Mouse (Mus musculus) heart, postnatal 0 days (tissue): ENCODE measurements around the gene Emilin2. TPM values are rescaled to one million over a fixed set of nuclear protein-coding genes. Genes with fewer than 3 reads are reported as not detected.

Experiments used
- ATAC-seq: fragments of 200-750 bp; cut with Nextera tagmentation; 2 replicates; pipeline ENCODE4 v1.8.0; 2017; ENCODE audit warnings: low read depth, moderate number of reproducible peaks, moderate library complexity; ENCODE audit not compliant: insufficient read depth
- DNase-seq: peaks from one replicate; pipeline ENCODE4 v3.0.0-alpha.2; 2016; ENCODE audit warnings: low spot score
- H3K27ac ChIP-seq: fragments of 300-500 bp; sonication (generic); 2 replicates; pipeline ENCODE4 v1.5.1; 2014; ENCODE audit warnings: low read depth, mild to moderate bottlenecking
- H3K27me3 ChIP-seq: fragments of 300-500 bp; sonication (generic); 2 replicates; pipeline ENCODE4 v1.6.1; 2014; ENCODE audit warnings: low read length, mixed read lengths; ENCODE audit not compliant: control insufficient read depth, insufficient read depth
- H3K36me3 ChIP-seq: fragments of 300-500 bp; sonication (generic); replicated peaks from 2 replicates; pipeline ENCODE4 v1.6.1; 2014; ENCODE audit warnings: low read length, mixed read lengths; ENCODE audit not compliant: control insufficient read depth, insufficient read depth
- H3K4me1 ChIP-seq: fragments of 300-500 bp; sonication (generic); 2 replicates; pipeline ENCODE4 v1.6.1; 2014; ENCODE audit warnings: antibody characterized with exemption; ENCODE audit not compliant: control insufficient read depth, insufficient read depth
- H3K4me2 ChIP-seq: fragments of 300-500 bp; sonication (generic); 2 replicates; pipeline ENCODE4 v1.6.1; 2014; ENCODE audit warnings: low read depth, mild to moderate bottlenecking, low read length, moderate library complexity
- H3K4me3 ChIP-seq: fragments of 300-500 bp; sonication (generic); 2 replicates; pipeline ENCODE4 v1.5.1; 2014; ENCODE audit warnings: low read depth, low read length
- H3K9ac ChIP-seq: fragments of 300-500 bp; sonication (generic); replicated peaks from 2 replicates; pipeline ENCODE4 v1.6.1; 2014; ENCODE audit warnings: low read depth, low read length, mixed read lengths
- H3K9me3 ChIP-seq: fragments of 300-500 bp; sonication (generic); replicated peaks from 2 replicates; pipeline ENCODE4 v1.6.1; 2016; ENCODE audit warnings: low read length; ENCODE audit not compliant: control insufficient read depth
- CTCF ChIP-seq: IDR thresholded peaks from 2 replicates; pipeline ENCODE4 v1.5.1; 2016; ENCODE audit warnings: antibody characterized with exemption, control low read depth, low read depth
- EP300 ChIP-seq: IDR thresholded peaks from 2 replicates; pipeline ENCODE4 v1.6.1; 2016; ENCODE audit warnings: antibody characterized with exemption, low read depth
- WGBS: fragments of 180-500 bp; shearing (Covaris S2); extraction: QIAGEN DNeasy Blood & Tissue Kit; methylation state at CpG from one replicate; pipeline ENCODE4 v1.1.7; 2014; 5-methylcytosine and 5-hydroxymethylcytosine counted together
- polyA plus RNA-seq: library from polyadenylated mRNA; unstranded; fragments of >200 nt; fragmentation: Nextera tagmentation; extraction: Ambion mirVana; gene quantifications from 2 replicates; pipeline ENCODE4 v1.2.1, GENCODE M21; 2015
- total RNA-seq: library from RNA; depleted of rRNA; stranded (reverse); fragments of >200 nt; gene quantifications from 2 replicates; pipeline ENCODE4 v1.2.3, GENCODE M21; 2014; ENCODE audit warnings: low replicate concordance

The Emilin2 gene
- total and polyA plus RNA-seq, 2 experiments from 2014 or later: 65.3 to 86.4 TPM

GRCm38 (mm10) chr17:71290486-71291410, 21.0 kb downstream of the Emilin2 start:
- Histone ChIP-seq H3K9me3 (no peaks in the 10 kb centered on the region), H3K27me3 (no peaks in the 10 kb centered on the region), H3K9ac (no peak overlapping the region), H3K36me3 (no peaks in the 10 kb centered on the region), H3K4me1 (peaks cover 64% of the 10 kb centered on the region), H3K27ac (peak overlapping the region; percentile 55; the same call in 1 of the 2 replicates), H3K4me3 (no peak overlapping the region), H3K4me2 (no peak overlapping the region)
- ATAC-seq: no peak
- no peak for DNase-seq
- TF ChIP-seq CTCF (no peak), EP300 (no peak)
- 33% methylated on average over 7 of the region's 7 CpGs for WGBS

DNA sequence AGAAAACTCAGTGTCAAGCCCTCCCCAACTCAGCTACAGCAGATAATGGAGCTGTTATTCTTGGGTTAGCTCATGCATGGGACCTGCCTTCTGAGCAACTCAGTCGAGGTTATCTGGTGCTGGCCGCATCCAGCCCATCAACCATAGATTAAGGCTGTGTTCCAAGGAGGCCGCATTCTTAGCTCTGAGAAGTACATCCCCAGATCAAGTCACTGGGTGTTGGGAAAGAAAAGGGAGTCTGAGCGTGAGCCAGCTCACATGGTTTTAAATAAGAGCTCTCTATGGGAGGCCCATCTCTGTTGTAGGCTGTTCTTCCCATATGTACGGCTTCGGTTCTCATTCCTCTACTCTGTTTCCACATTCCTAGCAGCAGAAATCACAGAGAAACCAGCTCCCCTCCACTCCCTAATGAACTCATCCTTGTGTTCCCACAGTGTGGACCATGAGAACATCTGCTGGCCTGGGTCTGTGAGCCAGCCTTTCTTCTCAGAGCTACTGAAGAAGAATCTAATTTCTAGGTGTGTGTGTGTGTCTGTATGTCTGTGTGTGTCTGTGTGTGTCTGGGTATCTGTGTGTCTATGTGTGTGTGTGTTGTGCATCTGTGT, 22.1 kb downstream of the Emilin2 start:
- 55% methylated on average over 6 of the region's 6 CpGs for WGBS
- Histone ChIP-seq H3K9me3 (no peaks in the 10 kb centered on the region), H3K4me3 (no peak overlapping the region), H3K27me3 (no peaks in the 10 kb centered on the region), H3K4me2 (no peak overlapping the region), H3K27ac (no peak overlapping the region), H3K4me1 (peaks cover 71% of the 10 kb centered on the region), H3K36me3 (no peaks in the 10 kb centered on the region), H3K9ac (no peak overlapping the region)
- ATAC-seq: no peak
- no peak for TF ChIP-seq CTCF
- TF ChIP-seq EP300: no peak
- DNase-seq: no peak

DNA sequence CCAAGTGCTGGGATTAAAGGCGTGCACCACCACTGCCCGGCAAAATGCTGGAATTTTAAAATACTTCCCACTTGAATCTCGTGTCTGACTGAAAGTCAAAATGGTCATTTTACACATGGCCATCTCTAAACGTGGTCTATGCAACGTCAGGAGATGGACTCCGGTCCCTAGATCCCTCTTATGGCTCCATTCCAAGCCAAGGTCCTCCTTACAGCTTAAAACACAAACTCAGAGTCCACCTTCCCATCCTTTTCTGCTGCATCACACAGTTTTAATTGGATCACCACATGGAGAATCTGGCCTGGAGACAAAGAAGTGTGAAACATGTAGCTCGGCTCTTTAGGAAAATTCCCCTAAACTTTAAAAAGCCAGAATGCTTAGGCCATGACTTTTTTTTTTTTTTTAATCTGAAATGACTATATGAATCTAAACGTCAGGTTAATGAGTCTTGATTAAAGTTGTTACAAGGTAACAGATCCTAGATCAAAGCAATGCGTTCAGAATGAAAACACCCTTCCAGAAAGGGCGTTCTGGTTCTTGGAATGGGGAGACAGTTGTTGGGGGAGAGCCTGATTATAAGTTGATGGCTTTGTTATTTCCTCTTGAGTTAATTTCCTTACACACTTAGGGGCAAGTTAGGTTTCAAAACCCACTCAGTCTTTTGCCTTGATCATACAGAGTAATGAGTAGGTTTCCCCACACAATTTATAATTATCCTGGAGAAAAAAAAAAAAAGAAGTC, 22.8 kb downstream of the Emilin2 start:
- WGBS: 84% methylated on average over 10 of the region's 10 CpGs
- no peak for ATAC-seq
- Histone ChIP-seq H3K4me1 (peaks cover 76% of the 10 kb centered on the region), H3K4me2 (no peak overlapping the region), H3K4me3 (no peak overlapping the region), H3K27me3 (no peaks in the 10 kb centered on the region), H3K36me3 (no peaks in the 10 kb centered on the region), H3K9ac (no peak overlapping the region), H3K9me3 (no peaks in the 10 kb centered on the region), H3K27ac (no peak overlapping the region)
- no peak for TF ChIP-seq EP300
- no peak for TF ChIP-seq CTCF
- DNase-seq: no peak

GRCm38 (mm10) chr17:71288145-71288758, 23.5 kb downstream of the Emilin2 start:
- Histone ChIP-seq H3K4me1 (peaks cover 77% of the 10 kb centered on the region), H3K4me2 (no peak overlapping the region), H3K9me3 (no peaks in the 10 kb centered on the region), H3K36me3 (no peaks in the 10 kb centered on the region), H3K4me3 (no peak overlapping the region), H3K27me3 (no peaks in the 10 kb centered on the region), H3K9ac (no peak overlapping the region), H3K27ac (no peak overlapping the region)
- TF ChIP-seq CTCF (no peak), EP300 (no peak)
- ATAC-seq (no peak), DNase-seq (no peak)
- WGBS: 74% methylated on average over 11 of the region's 11 CpGs

DNA sequence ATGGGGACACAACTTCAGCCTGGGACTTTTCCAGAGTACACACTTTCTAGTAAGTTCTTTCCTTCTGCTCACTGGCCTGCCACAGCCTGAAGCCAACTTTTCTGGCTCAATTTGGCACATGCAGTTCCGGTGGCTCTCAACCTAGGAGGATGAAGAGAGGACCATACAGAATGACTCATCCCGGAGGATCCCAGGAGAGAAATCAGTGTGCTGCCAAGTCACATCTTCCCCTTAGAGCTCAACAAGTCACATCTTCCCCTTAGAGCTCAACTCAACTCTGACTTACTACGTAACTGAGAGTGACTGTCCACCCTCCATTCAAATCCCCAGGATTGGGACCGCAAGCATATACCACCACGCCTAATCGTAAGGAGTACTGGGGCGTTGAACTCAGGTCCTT, 24.2 kb downstream of the Emilin2 start:
- no peak overlapping the region for H3K4me2 ChIP-seq
- no peaks in the 10 kb centered on the region for H3K36me3 ChIP-seq
- ATAC-seq: no peak
- WGBS: 86% methylated on average over 7 of the region's 7 CpGs
- no peaks in the 10 kb centered on the region for H3K27me3 ChIP-seq
- H3K9ac ChIP-seq: no peak overlapping the region
- no peaks in the 10 kb centered on the region for H3K9me3 ChIP-seq
- no peak overlapping the region for H3K27ac ChIP-seq
- DNase-seq: no peak
- TF ChIP-seq CTCF (no peak), EP300 (no peak)
- H3K4me1 ChIP-seq: peaks cover 76% of the 10 kb centered on the region
- H3K4me3 ChIP-seq: no peak overlapping the region
